Mouse (Mus musculus): ENCODE measurements around the gene Rab7b. TPM values are rescaled to one million over a fixed set of nuclear protein-coding genes. Genes with fewer than 3 reads are reported as not detected.
A peak's percentile ranks its signal among the peaks of the same experiment; 100 is the strongest.

Rab7b gene
- total RNA-seq, 1 experiment from 2014 or later: 1.4 TPM

GRCm38 (mm10) chr1:131689899-131690298, 1.4 kb downstream of the Rab7b start:
- no peak for ATAC-seq (replicated peaks; ENCODE audit: insufficient number of reproducible peaks, low FRiP score, low TSS enrichment, poor library complexity, severe bottlenecking)

GRCm38 (mm10) chr1:131690435-131690834, 1.9 kb downstream of the Rab7b start:
- peak; percentile 32 for ATAC-seq (replicated peaks; ENCODE audit: insufficient number of reproducible peaks, low FRiP score, low TSS enrichment, poor library complexity, severe bottlenecking)

DNA sequence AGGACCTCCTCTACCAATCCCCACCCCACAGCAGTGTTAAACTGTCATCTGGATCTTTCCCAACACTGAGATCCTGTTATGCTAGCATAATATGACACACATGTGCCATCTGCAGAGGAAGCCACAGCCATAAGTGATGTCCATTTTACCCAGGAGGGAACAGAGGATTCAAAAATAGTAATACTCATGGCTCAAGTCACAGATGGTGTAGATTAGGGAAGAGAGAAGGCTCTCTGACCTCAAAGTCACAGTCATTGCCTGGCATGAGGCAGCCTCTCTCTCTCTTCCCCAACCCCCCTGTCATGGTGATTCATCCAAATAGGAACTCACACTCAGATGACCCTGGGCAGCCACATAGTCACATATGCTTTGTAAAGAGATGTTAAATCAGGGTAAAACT, 2.9 kb downstream of the Rab7b start:
- ATAC-seq (replicated peaks; ENCODE audit: insufficient number of reproducible peaks, low FRiP score, low TSS enrichment, poor library complexity, severe bottlenecking): peak; percentile 76

DNA sequence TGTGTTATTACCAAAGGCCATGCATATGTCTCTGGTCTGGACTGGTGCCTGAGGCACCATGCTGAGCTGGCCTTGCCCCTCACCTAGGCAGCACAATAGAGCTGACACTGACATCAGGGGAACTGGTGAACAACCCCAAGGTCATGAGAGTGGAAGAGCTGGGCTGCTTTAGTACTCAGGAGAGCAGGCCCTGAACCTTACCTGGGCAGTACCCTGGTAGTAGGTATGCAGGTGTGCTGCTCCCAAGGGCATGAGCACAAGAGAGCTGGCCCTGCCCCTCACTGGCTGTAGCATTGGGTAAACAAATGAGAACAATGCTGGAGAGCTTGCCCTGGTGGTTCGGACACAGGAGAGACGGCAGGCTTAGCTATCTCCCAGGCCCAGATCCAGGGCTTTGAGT, 6.8 kb downstream of the Rab7b start:
- ATAC-seq (replicated peaks; ENCODE audit: insufficient number of reproducible peaks, low FRiP score, low TSS enrichment, poor library complexity, severe bottlenecking): no peak

- ATAC-seq (replicated peaks; ENCODE audit: insufficient number of reproducible peaks, low FRiP score, low TSS enrichment, poor library complexity, severe bottlenecking): no peak
Observed at GRCm38 (mm10) chr1:131696325-131696724, 7.8 kb downstream of the Rab7b start.

DNA sequence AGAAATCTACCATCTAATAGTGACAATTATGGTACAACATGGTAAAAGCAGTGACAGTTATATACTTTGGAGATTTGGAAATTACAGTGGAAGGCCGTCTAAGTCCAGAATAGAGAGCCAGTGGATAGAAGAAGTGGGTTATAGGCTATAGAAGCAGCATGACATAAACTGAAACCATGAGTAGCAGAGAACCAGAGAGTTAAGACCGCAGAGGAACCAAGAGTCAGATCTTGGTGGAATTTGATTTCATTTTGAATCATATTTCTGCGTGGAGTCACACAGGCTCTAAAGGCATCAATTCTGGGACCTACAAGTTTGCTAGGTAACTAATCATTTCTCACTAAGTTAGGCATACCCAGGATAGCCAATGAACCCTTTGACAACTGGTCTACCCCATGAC, 10.3 kb downstream of the Rab7b start:
- ATAC-seq (replicated peaks; ENCODE audit: insufficient number of reproducible peaks, low FRiP score, low TSS enrichment, poor library complexity, severe bottlenecking): no peak

DNA sequence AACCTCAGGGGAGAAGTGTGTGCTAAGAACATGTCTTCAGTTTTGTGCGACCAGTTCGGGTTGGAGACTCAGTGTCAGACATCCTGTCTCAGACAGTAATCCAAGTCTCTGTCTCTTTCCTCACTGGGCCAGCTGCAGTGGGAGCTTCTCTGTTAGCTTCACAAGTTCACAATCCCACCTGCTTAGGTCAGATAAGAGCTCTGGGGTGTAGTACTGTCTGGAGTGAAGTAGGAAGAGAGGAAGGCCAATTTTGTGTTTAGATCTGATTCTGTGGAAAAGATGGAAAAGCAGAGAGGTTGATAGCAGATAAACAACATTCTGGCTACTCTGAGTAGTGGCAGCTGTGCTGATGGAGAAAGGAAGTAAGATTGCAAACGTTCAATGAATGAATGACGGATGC, 11.1 kb downstream of the Rab7b start:
- no peak for ATAC-seq (replicated peaks; ENCODE audit: insufficient number of reproducible peaks, low FRiP score, low TSS enrichment, poor library complexity, severe bottlenecking)

- ATAC-seq (replicated peaks; ENCODE audit: insufficient number of reproducible peaks, low FRiP score, low TSS enrichment, poor library complexity, severe bottlenecking): peak; percentile 89
Observed at GRCm38 (mm10) chr1:131700447-131700846, 12.0 kb downstream of the Rab7b start.

DNA sequence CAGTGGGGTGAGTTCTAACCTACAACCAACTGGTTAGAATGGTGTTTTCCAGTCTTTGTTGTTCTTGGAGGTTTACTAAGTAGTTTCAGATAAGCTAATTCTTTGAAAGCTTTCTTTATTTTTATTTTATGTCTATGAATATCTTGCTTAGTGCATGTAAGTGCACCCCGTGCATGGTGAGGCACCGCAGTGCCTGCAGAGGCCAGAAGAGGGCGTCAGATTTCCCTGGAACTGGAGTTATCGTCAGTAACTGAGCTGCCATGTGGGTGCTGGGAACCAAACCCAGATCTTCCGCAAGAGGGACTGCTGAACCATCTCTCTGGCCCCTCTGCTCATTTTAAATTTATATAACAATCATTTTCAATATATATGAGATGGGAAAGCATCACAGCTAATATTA, 12.9 kb downstream of the Rab7b start:
- ATAC-seq (replicated peaks; ENCODE audit: insufficient number of reproducible peaks, low FRiP score, low TSS enrichment, poor library complexity, severe bottlenecking): no peak

DNA sequence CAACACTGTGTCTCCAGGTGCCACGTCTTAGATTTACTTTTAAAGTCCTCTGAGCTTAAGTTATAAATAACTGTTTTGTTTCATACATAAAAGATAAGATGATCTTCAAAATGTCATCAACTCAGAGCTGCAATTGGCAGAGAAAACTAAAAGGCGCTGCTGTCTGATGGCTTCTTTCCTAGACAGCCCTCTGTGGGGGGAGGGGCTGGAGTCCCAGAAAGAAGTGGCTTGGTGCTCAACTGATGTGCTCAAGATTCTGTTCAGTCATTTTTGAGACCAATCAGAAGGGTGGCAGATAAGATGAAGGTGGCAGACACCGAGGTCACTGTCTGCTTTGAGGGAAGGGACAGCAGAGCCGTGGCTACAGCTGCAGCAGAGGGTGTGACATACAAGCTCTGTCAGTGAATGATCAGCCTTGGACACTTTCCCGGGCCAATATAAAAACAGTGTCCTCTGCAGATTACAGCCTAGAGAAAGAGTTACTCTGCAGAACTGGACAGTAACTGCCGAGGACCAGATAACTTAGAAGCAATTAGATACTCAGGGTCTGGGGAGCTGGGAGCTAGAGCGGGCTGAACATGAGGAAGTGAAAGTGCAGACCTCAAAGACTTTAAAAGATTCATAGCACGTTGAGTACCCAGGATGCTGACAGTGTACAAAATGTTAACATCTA, 13.7 kb downstream of the Rab7b start:
- 0 out of 2 replicates have a peak, but pooled peaks have one; percentile 28 for ATAC-seq (replicated peaks; ENCODE audit: insufficient number of reproducible peaks, low FRiP score, low TSS enrichment, poor library complexity, severe bottlenecking)

DNA sequence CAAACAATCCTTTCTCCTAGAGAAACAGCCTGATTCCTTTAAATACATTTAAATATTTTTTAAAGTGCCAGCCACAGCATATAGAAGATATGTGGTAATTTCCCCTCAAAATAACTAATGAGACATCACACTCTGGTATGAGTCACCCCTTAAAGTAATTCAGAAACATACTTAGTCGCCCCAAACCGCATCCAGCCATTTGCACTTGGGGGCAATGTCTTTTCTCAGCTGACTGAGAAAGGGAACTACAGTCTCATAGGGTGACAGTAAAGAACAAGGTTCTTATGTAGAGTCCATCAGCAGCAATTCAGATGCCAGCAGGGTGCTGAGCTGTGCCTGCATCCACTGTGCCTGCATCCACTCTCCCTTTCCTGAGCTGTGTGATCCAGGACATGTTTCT, 15.0 kb downstream of the Rab7b start:
- ATAC-seq (replicated peaks; ENCODE audit: insufficient number of reproducible peaks, low FRiP score, low TSS enrichment, poor library complexity, severe bottlenecking): peak; percentile 58

GRCm38 (mm10) chr1:131708338-131708737, 19.8 kb downstream of the Rab7b start:
- ATAC-seq (replicated peaks; ENCODE audit: insufficient number of reproducible peaks, low FRiP score, low TSS enrichment, poor library complexity, severe bottlenecking): 0 out of 2 replicates have a peak, but pooled peaks have one; percentile 45

- ATAC-seq (replicated peaks; ENCODE audit: insufficient number of reproducible peaks, low FRiP score, low TSS enrichment, poor library complexity, severe bottlenecking): no peak
Observed at GRCm38 (mm10) chr1:131711518-131711917, 23.0 kb downstream of the Rab7b start.

- ATAC-seq (replicated peaks; ENCODE audit: insufficient number of reproducible peaks, low FRiP score, low TSS enrichment, poor library complexity, severe bottlenecking): 0 out of 2 replicates have a peak, but pooled peaks have one; percentile 45
Observed at GRCm38 (mm10) chr1:131712386-131712785, 23.9 kb downstream of the Rab7b start.

- ATAC-seq (replicated peaks; ENCODE audit: insufficient number of reproducible peaks, low FRiP score, low TSS enrichment, poor library complexity, severe bottlenecking): no peak
Observed at GRCm38 (mm10) chr1:131714388-131715337, 26.2 kb downstream of the Rab7b start.

GRCm38 (mm10) chr1:131718952-131719694, 30.6 kb downstream of the Rab7b start:
- no peak for ATAC-seq (replicated peaks; ENCODE audit: insufficient number of reproducible peaks, low FRiP score, low TSS enrichment, poor library complexity, severe bottlenecking)

GRCm38 (mm10) chr1:131721989-131722388, 33.5 kb downstream of the Rab7b start:
- ATAC-seq (replicated peaks; ENCODE audit: insufficient number of reproducible peaks, low FRiP score, low TSS enrichment, poor library complexity, severe bottlenecking): no peak

DNA sequence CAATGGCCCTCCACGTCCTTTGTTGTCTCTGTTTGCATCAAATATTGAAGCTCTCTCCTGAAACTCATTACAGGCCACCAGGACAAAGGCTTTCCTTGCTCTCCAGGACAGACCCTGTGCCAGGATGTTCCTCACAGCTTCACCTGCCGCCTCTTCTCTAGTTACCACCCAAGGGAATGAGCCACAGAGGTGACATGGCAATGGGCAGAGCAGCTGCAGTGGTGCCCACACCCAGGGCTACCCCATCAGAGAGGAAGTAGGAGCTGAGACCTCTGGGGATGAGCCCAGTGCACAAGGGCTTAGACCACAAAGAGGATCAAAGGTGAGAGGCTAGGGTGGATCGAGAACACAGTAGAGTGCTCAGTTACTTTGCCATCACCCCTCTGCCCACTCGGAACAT, 35.1 kb downstream of the Rab7b start:
- ATAC-seq (replicated peaks; ENCODE audit: insufficient number of reproducible peaks, low FRiP score, low TSS enrichment, poor library complexity, severe bottlenecking): no peak

GRCm38 (mm10) chr1:131726586-131726985, 38.1 kb downstream of the Rab7b start:
- ATAC-seq (replicated peaks; ENCODE audit: insufficient number of reproducible peaks, low FRiP score, low TSS enrichment, poor library complexity, severe bottlenecking): no peak
